Mouse (Mus musculus): ENCODE results near the gene Ribc2.

The Ribc2 gene

DNA sequence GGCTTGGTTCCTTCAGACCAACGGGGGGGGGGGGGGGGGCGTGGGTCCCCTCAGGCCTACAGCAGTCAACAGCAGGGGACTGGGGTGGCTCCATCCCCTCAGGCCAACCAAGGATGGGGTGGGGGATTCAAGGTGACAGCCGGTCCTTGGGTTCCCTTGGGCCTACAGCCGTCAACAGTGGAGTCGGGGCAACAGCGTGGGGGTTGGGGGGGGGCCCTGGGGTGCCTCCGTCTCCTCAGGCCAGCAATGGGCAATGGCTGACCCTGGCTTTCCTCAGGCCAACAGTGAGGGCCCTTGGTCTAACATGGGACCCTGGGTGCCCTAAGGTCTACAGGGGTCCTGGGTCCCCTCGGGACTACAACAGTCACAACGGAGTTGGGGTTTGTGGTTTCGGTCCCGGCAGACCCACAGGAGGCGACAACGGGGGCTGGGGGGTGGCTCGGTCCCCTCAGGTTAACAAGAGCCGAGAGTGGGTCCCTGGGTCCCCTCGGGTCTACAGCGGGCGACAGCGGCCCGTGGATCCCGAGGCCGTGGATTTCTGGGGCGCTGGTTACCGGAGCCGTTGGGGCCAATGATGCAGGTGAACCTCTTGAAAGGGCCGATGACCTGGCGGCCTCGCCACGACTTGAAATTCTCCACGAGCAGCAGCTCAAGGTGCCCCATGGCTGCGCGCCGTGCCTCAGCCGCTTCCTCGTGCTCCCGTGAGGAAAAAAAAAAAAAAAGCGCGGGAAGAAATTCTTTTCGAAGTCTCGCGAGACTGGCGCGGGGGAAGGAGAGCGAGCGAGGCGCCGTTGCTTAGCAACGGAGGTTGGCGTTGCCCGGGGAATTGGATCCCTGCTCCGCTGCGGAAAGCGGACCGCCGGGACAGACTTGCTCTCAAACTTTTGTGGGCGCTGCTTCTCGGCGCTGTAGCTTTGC, at the start of gene Ribc2, which contains the start of gene Smc1b:
TSS of gene Ribc2 (plus strand) at position 804 of the 918 bp plus-strand sequence.
TSS of gene Smc1b (minus strand) at position 690 of the 918 bp plus-strand sequence.
- in situ Hi-C loops (cut with MboI, MseI): no loop called here

DNA sequence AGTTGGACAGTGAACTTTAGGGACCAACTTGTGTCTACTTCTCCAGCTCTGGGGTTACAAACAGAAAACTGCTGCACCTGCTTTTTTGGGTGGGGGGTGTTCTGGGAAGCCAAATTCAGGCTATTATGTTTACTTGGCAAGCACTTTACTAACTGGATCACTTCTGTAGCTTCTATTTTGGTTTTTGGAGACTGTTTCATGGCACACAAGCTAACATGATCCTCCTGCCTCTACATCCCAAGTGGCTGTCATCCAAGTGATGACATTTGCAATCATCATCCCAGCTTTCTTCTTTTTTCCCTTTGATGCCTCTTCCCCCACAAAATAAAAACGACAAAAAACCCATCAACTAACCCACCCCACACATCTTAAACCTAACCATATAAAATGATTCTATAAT, 46.2 kb upstream of the Ribc2 start:
- in situ Hi-C loops (cut with MboI, MseI): no loop called here

DNA sequence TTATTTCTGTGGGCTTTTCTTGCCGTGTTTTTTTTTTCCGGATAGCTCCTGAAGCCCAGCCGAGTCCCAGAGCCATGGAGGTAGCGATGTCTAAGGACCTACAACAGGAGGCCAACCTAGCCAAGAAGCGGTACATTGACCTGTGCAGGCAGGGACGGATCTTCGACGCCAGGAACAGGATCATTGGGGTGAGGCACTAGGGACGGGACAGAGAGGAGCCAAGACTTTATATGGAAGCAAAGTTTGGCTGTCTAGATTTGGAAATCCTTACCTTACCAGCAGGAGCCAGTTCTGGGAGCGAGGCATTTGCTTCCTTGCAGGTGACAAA, 279 bp downstream of the Ribc2 start:
- in situ Hi-C loops (cut with MboI, MseI): no loop called here

DNA sequence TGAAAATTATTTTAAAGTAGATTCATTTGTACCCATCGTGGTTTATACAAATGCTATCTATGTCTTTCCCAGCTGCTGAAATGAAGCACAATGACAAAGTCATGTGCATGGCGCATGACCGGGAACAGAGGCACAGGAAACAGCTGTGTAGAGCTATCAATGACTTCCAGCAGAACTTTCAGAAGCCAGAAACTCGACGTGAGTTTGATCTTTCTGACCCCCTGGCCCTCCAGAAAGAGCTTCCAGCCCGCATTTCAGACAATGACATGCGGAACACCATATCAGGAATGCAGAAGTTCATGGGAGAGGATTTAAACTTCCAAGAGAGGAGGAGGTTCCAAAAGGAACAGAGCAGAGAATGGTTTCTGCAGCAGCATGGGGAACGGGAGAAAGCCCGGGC, 3.3 kb downstream of the Ribc2 start:
- in situ Hi-C loops (cut with MboI, MseI): no loop called here

DNA sequence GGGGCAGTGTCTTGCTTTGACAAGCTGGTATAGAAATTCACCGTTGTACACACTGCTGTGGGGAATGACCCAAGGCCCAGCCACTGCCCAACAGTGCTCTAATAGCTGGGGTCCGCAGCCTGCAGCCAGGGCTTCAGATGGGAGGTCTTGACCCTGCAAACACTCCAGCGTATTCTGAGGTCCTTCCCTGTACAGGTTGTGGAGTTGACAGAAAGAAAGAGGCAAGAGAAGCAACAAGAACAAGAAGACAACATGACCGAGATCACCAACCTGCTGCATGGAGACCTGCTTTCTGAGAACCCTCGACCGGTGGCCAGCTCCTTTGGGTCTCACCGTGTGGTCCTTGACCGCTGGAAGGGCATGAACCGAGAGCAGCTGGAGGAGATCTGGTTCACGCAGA, 9.4 kb downstream of the Ribc2 start:
- in situ Hi-C loops (cut with MboI, MseI): no loop called here

DNA sequence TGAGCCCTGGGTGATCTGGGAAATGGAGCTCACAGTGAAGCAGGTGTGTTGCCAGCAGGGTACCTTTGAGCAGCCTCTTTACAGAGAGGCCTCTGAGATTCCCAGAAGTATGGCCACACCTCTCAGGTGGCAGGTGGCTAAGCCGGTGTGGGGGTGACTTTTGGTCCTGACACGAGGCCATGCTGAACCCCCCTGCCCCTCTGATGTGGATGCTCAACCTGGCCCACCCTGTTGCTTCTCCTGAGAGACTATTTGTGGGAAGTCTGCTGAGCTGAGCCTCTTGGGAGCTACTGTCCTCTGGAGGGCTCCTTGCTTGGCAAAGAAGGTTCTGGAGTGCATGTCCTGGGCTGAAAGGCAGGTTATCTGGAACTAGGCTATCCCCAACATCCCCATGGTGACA, 10.6 kb downstream of the Ribc2 start:
- in situ Hi-C loops (cut with MboI, MseI): no loop called here

DNA sequence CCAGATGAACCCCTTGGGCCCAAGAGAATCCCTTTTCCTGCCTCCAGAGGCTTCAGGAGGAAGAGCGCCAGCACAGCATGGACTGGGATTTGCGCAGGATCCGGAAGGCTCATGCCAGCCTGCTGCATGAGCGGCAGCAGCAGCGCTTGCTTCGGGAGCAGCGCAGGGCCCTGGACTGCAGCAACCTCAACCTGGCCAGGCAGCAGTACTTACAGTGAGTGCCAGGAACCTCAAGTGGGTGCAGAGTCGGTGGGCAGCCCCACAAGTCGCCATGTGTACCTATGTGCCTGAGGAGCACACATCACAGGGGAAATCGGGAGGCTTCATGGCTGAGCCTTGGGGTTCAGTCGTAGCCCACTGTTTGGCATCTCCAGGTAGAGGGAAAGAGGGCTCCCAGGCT, 11.3 kb downstream of the Ribc2 start:
- in situ Hi-C loops (cut with MboI, MseI): no loop called here

DNA sequence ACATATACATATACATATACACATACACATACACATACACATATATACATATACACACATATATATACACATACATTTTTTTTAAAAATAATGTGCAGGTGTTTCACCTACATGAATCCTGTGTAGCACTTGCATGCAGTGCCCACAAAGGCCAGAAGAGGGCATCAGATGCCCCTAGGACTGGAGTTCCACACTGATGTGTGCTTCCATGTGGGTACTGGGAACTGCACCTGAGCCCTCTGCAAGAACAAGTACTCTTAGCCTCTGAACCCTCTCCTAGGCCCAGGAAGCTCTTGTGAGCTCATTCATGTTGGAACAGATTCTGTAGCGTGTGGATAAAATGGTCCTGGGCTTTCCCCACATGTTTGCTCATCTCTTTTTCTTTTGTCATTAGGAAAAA, 11.9 kb downstream of the Ribc2 start:
- in situ Hi-C loops (cut with MboI, MseI): no loop called here

DNA sequence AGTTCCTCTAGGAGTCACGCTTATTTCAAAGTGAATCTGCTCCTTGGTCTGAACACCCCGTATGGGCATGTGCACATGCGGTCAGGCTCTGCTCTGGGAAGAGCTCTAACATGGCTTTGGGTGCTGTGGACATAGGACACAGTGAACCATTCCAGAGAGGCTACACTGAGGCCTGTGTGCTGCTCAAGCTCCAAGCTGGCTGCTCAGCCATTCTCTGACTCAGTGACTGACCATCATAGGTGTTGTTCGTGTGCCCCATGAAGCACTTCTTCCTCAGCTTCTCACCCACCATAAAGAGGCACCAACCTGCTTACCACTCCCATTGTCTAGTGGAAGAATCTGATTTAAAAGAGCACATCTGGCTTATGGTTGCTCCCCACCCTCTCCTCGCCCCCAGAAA, 12.4 kb downstream of the Ribc2 start:
- in situ Hi-C loops (cut with MboI, MseI): no loop called here

DNA sequence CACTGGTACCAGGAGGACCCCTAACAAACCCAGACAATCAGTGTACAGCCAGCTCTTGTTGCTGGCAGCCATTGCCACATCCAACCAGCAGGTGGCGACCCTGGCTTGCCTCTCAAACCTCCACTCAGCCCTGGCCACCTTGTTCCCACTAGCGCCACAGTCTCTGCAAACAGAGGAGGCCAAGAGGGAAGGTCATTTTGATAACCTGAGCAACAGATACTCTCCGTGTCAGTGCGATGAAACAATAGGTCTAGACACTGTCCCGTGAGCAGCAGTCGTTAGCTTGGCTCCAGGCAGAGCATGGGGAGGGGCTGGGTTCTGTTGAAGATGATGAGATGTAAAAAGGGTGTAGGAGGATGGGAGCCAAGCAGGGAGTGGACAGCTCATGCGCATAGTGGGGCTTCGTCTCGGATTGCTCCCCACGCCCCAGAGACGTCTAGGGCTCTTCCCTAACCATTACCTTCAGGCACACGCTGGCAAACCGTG, 19.6 kb downstream of the Ribc2 start:
- in situ Hi-C loops (cut with MboI, MseI): loop anchor here (5.0 kb wide), 1 partner anchor 101 kb away; no protein-coding TSS in a partner anchor

DNA sequence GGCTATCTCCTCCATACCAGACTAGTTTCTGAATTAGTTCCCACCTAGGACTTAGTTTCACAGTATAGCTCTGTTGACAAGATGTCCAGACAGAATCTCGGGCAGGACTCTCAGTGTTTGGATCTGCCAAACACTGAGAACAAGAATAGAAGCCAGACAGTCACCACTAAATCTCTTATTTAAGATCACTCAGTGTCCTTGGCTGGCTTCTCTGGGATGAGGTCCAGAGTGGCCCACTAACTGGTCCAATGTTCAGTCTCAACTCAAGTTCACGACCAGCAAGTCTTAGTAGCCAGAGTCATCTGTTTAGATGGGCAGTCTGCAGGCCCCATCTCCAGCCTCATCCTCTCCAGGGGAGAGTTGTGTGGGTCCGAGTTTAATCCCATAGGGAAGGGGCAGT, 20.7 kb downstream of the Ribc2 start:
- in situ Hi-C loops (cut with MboI, MseI): loop anchor here (5.0 kb wide), 1 partner anchor 100 kb away; no protein-coding TSS in a partner anchor

DNA sequence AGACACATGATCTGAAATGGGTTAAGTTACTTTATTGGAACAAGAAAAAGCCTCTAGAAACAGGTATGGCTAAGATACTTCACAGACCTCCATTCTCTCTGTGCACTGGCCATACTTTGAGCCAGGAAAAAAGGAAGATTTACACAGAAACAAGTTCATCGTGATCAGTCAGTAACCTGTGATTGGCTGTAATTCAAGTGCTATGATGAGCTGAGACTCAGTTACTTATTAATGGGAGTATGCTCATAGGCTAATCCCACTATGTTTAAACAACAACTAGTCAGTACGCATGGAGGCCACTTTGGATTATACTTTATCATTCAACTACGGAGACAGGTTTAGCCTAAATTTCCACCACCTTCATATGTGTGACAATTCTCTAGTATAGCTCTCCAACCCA, 22.2 kb downstream of the Ribc2 start:
- in situ Hi-C loops (cut with MboI, MseI): loop anchor here (5.0 kb wide), 1 partner anchor 98 kb away; no protein-coding TSS in a partner anchor

DNA sequence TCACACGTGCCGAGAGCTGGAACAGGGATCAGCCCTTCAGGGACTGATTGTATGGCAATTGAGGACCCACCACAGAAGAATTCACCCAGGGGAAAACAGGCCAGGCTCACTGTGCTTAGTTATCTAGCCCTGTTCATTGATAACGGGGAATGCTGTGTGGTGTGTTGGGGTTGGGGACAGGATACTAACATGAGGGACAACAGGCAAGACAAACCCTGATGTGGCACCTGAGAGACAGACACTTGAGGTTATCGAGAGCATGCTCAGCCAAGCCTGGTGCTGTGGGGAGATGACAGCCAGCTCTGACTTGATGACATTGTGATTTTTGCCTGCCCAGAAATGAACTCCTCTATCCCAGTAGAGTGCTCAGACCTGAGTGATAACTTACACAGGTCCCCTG, 24.3 kb downstream of the Ribc2 start:
- in situ Hi-C loops (cut with MboI, MseI): loop anchor here (5.0 kb wide), 2 partner anchors 61 to 426 kb away; partner anchors contain the start of gene Wnt7b

DNA sequence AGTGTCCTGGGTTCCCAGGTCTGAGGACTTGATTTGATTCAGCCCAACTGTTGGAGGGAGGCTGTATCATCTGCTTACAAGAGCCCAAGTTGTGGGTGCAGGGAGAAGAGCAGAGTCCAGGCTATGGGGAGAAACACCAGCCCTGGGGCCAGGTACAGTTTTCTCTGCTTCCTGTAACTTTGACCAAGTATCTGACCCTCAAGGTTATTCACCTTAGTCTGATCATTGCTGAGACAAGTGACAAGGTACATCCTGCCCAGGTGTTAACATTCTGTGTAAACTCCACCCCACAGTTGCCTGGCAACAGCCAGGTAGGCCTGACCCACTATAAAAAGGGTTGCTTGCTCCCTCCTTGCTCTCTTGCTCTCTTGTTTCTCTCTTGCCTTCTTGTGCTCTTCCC, 29.5 kb downstream of the Ribc2 start:
- in situ Hi-C loops (cut with MboI, MseI): no loop called here

DNA sequence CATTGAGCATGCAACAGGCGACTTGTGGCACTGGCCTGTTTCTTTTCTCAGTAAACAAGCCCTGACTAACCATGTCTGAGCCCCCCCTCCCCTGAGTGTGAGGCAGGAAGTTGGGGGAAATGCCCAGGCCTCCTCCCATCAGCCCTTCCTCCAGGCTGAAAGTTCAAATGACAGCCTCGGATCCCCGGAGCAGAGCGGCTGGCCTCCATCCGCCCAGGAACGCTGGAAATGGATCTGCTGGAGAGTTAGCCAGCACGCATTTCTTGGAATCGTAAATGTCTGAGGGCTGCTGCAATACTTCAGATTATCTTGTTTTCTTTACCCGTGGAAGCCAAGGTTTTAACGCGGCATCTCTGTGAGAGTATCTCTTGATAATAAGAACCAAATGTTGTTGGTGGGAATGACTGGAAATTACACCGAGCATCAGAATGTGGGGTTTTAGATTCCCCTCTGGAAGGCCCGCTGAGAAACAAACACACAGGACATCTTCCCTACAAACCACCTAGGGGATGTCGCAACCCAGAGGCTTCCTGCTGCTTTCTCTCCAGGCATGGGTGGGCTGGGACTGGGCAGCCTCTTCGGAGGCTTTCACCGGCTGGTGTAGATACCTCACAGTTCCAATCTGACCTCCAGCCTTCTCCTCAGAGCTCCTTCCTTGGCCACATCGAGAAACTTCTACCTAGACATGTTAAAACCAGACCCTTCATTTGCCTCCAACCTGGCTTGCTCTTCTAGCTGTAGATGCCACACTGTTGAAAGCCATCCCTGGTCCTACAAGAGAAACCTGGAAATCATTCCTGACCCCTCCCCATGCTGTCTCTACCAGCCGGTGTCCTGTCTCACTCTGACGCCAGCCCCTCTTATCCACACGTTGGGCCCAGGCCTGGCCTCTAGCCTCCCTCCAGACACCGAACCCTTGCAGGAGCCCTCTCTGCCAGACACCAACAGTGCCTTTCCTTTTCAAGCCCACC, 31.1 kb downstream of the Ribc2 start:
- in situ Hi-C loops (cut with MboI, MseI): no loop called here

DNA sequence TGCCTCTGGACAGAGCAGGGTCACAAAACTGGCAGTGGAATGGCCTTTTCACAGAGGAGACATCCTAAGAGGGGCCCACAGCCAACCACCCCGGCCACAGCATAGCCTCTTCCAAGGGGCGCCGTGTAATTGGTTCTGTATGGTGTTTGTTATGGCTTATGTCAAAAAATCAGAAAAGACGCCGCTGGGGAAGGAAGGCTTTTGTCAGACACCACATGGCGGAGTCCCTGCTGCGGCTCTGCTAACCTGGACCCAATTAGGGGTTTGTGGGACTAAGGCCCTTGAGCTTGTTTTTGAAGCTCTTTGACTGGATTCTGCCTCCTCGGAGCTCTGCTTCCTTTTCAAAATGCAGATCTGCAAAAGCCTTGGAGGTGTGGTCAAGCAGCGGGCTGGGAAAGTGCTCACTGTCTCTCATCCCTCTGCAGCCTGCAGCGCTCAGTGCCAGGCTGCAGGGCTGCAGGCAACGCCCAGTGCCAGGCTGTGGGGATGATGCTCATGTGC, 34.6 kb downstream of the Ribc2 start:
- in situ Hi-C loops (cut with MboI, MseI): loop anchor here (5.0 kb wide), 1 partner anchor 269 kb away; no protein-coding TSS in a partner anchor

DNA sequence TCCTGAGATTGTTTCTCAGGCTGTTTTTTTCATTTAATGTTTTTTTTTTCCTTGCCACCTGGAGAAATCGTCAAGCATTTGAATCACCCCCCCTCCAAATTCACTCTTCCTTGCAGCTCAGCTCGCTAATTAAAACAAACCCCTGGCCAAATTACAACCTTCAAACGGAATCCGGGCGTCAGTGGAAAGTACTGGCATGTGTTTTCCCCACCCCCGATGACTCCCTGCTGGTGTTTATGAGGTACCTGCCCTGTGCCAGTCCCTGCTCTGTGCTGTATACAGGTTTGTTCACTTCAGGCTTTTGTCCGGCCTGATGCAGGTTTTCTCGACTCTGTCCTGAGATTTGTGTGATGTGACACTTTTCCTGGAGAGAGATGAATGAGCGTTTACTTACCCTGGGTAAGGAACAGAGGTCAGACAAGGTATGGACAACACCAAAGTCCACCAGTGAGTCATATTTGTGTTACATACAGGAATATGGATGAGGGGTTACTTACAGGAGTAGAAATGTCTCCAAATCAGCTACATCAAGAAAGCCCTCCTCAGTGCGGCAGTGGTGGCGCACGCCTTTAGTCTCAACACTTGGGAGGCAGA, 35.3 kb downstream of the Ribc2 start:
- in situ Hi-C loops (cut with MboI, MseI): loop anchor here (5.0 kb wide), 1 partner anchor 270 kb away; no protein-coding TSS in a partner anchor

DNA sequence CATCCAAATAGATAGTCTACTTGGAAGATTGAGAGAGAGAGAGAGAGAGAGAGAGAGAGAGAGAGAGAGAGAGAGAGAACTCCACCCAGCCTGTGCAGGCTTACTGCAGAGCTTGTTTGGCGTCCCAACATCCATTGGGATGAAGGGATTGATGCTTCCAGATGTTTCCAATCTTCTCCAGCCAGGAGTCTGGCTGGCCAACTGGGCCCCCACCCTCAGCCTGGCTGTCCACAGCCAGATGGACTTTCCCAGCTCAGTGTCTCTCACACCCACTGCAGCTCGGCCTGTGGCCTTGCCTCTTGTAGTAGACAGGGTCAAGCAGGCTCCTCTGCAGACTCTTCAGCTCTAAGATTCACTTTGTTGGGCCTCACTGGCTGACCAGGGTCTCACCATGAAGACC, 40.2 kb downstream of the Ribc2 start:
- in situ Hi-C loops (cut with MboI, MseI): no loop called here

DNA sequence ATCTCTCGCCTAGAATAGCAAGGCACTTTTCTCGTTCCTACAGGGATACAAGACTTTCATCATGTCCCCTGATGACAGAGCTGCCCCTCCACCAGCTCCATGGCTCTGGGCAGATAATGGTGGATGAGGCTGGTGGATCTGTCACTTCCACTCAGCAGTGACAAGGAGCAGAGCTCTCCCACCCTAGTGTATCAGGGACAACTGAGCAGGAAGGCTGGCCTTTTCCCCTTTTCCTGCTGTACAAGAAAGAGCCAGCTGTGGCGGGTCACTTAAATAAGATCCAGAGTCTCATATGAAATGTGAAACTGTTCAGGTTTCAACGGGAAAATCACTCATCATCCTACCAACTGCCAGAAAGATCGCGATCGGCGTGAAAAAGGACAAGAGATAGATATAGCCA, 41.5 kb downstream of the Ribc2 start:
- in situ Hi-C loops (cut with MboI, MseI): no loop called here

DNA sequence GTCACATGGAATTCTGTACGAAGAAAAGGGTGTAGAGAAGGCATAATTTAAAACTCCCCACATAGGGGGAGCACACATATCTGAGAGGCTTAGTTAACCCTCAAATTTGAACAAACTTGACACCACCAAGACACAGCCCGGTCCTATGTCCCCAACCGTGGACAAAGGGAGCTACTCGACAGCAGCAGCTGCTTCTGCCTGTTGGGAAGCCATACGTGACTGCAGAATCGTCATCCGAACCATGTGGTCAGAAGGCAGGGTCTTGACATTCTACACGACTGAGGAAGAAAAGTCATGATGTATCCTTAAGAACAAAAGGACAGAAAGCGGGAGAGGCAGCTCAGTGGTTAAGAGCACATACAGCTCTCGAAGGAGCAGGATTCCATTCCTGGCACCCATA, 42.2 kb downstream of the Ribc2 start:
- in situ Hi-C loops (cut with MboI, MseI): no loop called here

DNA sequence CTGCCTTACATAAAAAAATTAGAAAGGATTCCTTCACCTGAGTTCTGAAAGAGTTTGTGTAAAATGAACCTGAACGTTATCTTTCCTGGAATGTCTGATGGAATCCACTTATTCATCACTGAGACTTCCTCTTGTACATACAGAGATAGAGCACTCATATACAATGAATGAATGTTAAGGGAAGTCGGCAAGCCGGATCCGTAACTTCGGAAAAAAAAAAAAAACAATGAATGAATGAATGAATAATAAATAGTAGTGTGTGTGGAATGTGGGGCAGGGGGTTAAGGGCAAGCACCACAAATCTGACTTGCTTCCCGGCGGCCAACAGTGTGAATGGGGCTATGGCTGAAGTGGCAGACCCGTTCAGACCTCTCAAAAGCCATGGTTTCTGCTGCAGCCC, 45.7 kb downstream of the Ribc2 start:
- in situ Hi-C loops (cut with MboI, MseI): no loop called here
